Mouse (Mus musculus) liver, embryonic 16.5 days (tissue): Measurements from ENCODE around the gene Ubash3b. TPM values are rescaled to one million over a fixed set of nuclear protein-coding genes. Genes with fewer than 3 reads are reported as not detected.
A peak's percentile ranks its signal among the peaks of the same experiment; 100 is the strongest.

Experiments used
- ATAC-seq: fragments of 200-750 bp; cut with Nextera tagmentation; 2 replicates; pipeline ENCODE4 v1.8.0; 2017; ENCODE audit warnings: low read depth, mild to moderate bottlenecking, moderate number of reproducible peaks, moderate library complexity
- H3K27ac ChIP-seq: fragments of 300-500 bp; sonication (generic); 2 replicates; pipeline ENCODE4 v1.5.1; 2014; ENCODE audit warnings: mild to moderate bottlenecking, low read length
- H3K27me3 ChIP-seq: fragments of 300-500 bp; sonication (generic); 2 replicates; pipeline ENCODE4 v1.6.1; 2014; ENCODE audit warnings: low read depth, low read length, mixed read lengths; ENCODE audit not compliant: control insufficient read depth, insufficient read depth
- H3K36me3 ChIP-seq: fragments of 300-500 bp; sonication (generic); 2 replicates; pipeline ENCODE4 v1.6.1; 2014; ENCODE audit warnings: mild to moderate bottlenecking; ENCODE audit not compliant: control insufficient read depth, insufficient read depth
- H3K4me1 ChIP-seq: fragments of 300-500 bp; sonication (generic); 2 replicates; pipeline ENCODE4 v1.6.1; 2014; ENCODE audit warnings: low read depth, low read length, mixed read lengths; ENCODE audit not compliant: control insufficient read depth
- H3K4me2 ChIP-seq: fragments of 300-500 bp; sonication (generic); 2 replicates; pipeline ENCODE4 v1.6.1; 2014; ENCODE audit warnings: low read depth, low read length, mixed read lengths
- H3K4me3 ChIP-seq: fragments of 300-500 bp; sonication (generic); 2 replicates; pipeline ENCODE4 v1.5.1; 2014; ENCODE audit warnings: low read depth, mild to moderate bottlenecking, low read length
- H3K9ac ChIP-seq: fragments of 300-500 bp; sonication (generic); 2 replicates; pipeline ENCODE4 v1.6.1; 2014; ENCODE audit warnings: low read depth, low read length
- H3K9me3 ChIP-seq: fragments of 300-500 bp; sonication (generic); replicated peaks from 2 replicates; pipeline ENCODE4 v1.6.1; 2016; ENCODE audit warnings: low read length; ENCODE audit not compliant: control insufficient read depth
- WGBS: fragments of 180-500 bp; shearing (Covaris S2); extraction: QIAGEN DNeasy Blood & Tissue Kit; methylation state at CpG from one replicate; pipeline ENCODE4 v1.1.7; 2014; ENCODE audit not compliant: insufficient replicate concordance; 5-methylcytosine and 5-hydroxymethylcytosine counted together
- polyA plus RNA-seq: library from polyadenylated mRNA; unstranded; fragments of >200 nt; fragmentation: Nextera tagmentation; extraction: Ambion mirVana; gene quantifications from 2 replicates; pipeline ENCODE4 v1.2.1, GENCODE M21; 2015

The Ubash3b gene
- polyA plus RNA-seq, 1 experiment from 2014 or later, result 4.7 TPM

- Histone ChIP-seq H3K4me1 (no peaks in the 10 kb centered on the region), H3K4me3 (no peak overlapping the region), H3K9ac (no peak overlapping the region), H3K27me3 (no peaks in the 10 kb centered on the region), H3K9me3 (no peaks in the 10 kb centered on the region), H3K36me3 (no peaks in the 10 kb centered on the region), H3K4me2 (no peak overlapping the region), H3K27ac (no peak overlapping the region)
- no peak for ATAC-seq
- 46% methylated on average over 5 of the region's 5 CpGs for WGBS
These were observed 62.4 kb downstream of the Ubash3b start for GRCm38 (mm10) chr9:41099067-41099466.

- H3K9ac ChIP-seq, result no peak overlapping the region
- no peak for ATAC-seq
- H3K4me1 ChIP-seq, result no peaks in the 10 kb centered on the region
- H3K4me3 ChIP-seq, result no peak overlapping the region
- H3K27ac ChIP-seq, result no peak overlapping the region
- H3K36me3 ChIP-seq, result no peaks in the 10 kb centered on the region
- no peaks in the 10 kb centered on the region for H3K27me3 ChIP-seq
- H3K9me3 ChIP-seq, result no peaks in the 10 kb centered on the region
- no peak overlapping the region for H3K4me2 ChIP-seq
- 58% methylated on average over 6 of the region's 6 CpGs for WGBS
These were observed 63.4 kb downstream of the Ubash3b start for GRCm38 (mm10) chr9:41098065-41098464.

- no peaks in the 10 kb centered on the region for H3K27me3 ChIP-seq
- ATAC-seq, result no peak
- H3K4me3 ChIP-seq, result no peak overlapping the region
- H3K36me3 ChIP-seq, result no peaks in the 10 kb centered on the region
- no peaks in the 10 kb centered on the region; the same call in 1 of the 2 replicates for H3K4me1 ChIP-seq
- no peak overlapping the region for H3K4me2 ChIP-seq
- no peak overlapping the region for H3K27ac ChIP-seq
- H3K9ac ChIP-seq, result no peak overlapping the region
- 84% methylated on average over 12 of the region's 12 CpGs for WGBS
- H3K9me3 ChIP-seq, result no peaks in the 10 kb centered on the region
These were observed 69.5 kb downstream of the Ubash3b start for GRCm38 (mm10) chr9:41091993-41092392.

GRCm38 (mm10) chr9:41091187-41091586, 70.3 kb downstream of the Ubash3b start:
- Histone ChIP-seq H3K4me1 (no peaks in the 10 kb centered on the region; the same call in 1 of the 2 replicates), H3K9me3 (no peaks in the 10 kb centered on the region), H3K9ac (no peak overlapping the region), H3K27ac (no peak overlapping the region), H3K4me2 (no peak overlapping the region), H3K27me3 (no peaks in the 10 kb centered on the region), H3K4me3 (no peak overlapping the region), H3K36me3 (no peaks in the 10 kb centered on the region)
- 70% methylated on average over 7 of the region's 7 CpGs for WGBS
- ATAC-seq, result no peak

- Histone ChIP-seq H3K4me3 (no peak overlapping the region), H3K36me3 (no peaks in the 10 kb centered on the region), H3K4me2 (no peak overlapping the region), H3K27ac (no peak overlapping the region), H3K9ac (no peak overlapping the region), H3K4me1 (peaks cover 18% of the 10 kb centered on the region), H3K27me3 (no peaks in the 10 kb centered on the region), H3K9me3 (no peaks in the 10 kb centered on the region)
- no peak for ATAC-seq
- WGBS, result 42% methylated on average over 9 of the region's 9 CpGs
These were observed 73.6 kb downstream of the Ubash3b start for GRCm38 (mm10) chr9:41087831-41088383.

GRCm38 (mm10) chr9:41084191-41084901, 77.2 kb downstream of the Ubash3b start:
- Histone ChIP-seq H3K4me3 (no peak overlapping the region), H3K9ac (no peak overlapping the region), H3K36me3 (no peaks in the 10 kb centered on the region), H3K27ac (no peak overlapping the region), H3K4me1 (peaks cover 32% of the 10 kb centered on the region), H3K9me3 (no peaks in the 10 kb centered on the region), H3K4me2 (no peak overlapping the region), H3K27me3 (no peaks in the 10 kb centered on the region)
- WGBS, result 12% methylated on average over 11 of the region's 11 CpGs
- ATAC-seq, result peak; percentile 27; the same call in 1 of the 2 replicates

- WGBS, result 23% methylated on average over 6 of the region's 6 CpGs
- Histone ChIP-seq H3K4me3 (no peak overlapping the region), H3K4me1 (peaks cover 41% of the 10 kb centered on the region), H3K27me3 (no peaks in the 10 kb centered on the region), H3K4me2 (no peak overlapping the region), H3K9me3 (no peaks in the 10 kb centered on the region), H3K9ac (no peak overlapping the region), H3K27ac (no peak overlapping the region), H3K36me3 (no peaks in the 10 kb centered on the region)
- no peak for ATAC-seq
These were observed 78.0 kb downstream of the Ubash3b start for GRCm38 (mm10) chr9:41083386-41084055.

GRCm38 (mm10) chr9:41082891-41083290, 78.6 kb downstream of the Ubash3b start:
- H3K4me1 ChIP-seq, result peaks cover 46% of the 10 kb centered on the region
- H3K9ac ChIP-seq, result no peak overlapping the region
- H3K9me3 ChIP-seq, result no peaks in the 10 kb centered on the region
- no peaks in the 10 kb centered on the region for H3K36me3 ChIP-seq
- H3K4me3 ChIP-seq, result no peak overlapping the region
- H3K27ac ChIP-seq, result no peak overlapping the region
- no peak overlapping the region for H3K4me2 ChIP-seq
- 41% methylated on average over 3 of the region's 3 CpGs for WGBS
- no peak for ATAC-seq
- no peaks in the 10 kb centered on the region for H3K27me3 ChIP-seq

GRCm38 (mm10) chr9:41080877-41081276, 80.6 kb downstream of the Ubash3b start:
- ATAC-seq, result no peak
- Histone ChIP-seq H3K27ac (no peak overlapping the region), H3K4me2 (no peak overlapping the region), H3K27me3 (no peaks in the 10 kb centered on the region), H3K36me3 (no peaks in the 10 kb centered on the region), H3K4me1 (peaks cover 46% of the 10 kb centered on the region), H3K4me3 (no peak overlapping the region), H3K9me3 (no peaks in the 10 kb centered on the region), H3K9ac (no peak overlapping the region)
- 59% methylated on average over 5 of the region's 5 CpGs for WGBS
